Mouse (Mus musculus) heart, adult 2 months (tissue): ENCODE measurements around the gene Cacfd1.

Source experiments
- CTCF ChIP-seq: fragments of 200-600 bp; IDR thresholded peaks from 2 replicates; pipeline ENCODE4 v1.8.1; 2022; ENCODE audit warnings: antibody characterized with exemption, mild to moderate bottlenecking, moderate library complexity
- EP300 ChIP-seq: fragments of 200-500 bp; IDR thresholded peaks from 2 replicates; pipeline ENCODE4 v1.6.1; 2011; ENCODE audit warnings: low read depth, low read length, control low read depth; ENCODE audit not compliant: insufficient read depth
- POLR2A ChIP-seq: fragments of 200-500 bp; IDR thresholded peaks from 2 replicates; pipeline ENCODE4 v1.6.1; 2011; ENCODE audit warnings: mild to moderate bottlenecking, low read depth, low read length, control low read depth; ENCODE audit not compliant: insufficient read depth

GRCm38 (mm10) chr2:27070247-27070813 is 60.6 kb downstream of the Cacfd1 start:
- TF ChIP-seq POLR2A (no peak), CTCF (no peak), EP300 (no peak)
